Mouse (Mus musculus): ENCODE measurements around the gene Tmem212. TPM values are rescaled to one million over a fixed set of nuclear protein-coding genes. Genes with fewer than 3 reads are reported as not detected.

Tmem212 gene
- polyA plus RNA-seq, 1 experiment, result not detected

GRCm38 (mm10) chr3:27929219-27929618, 33.1 kb upstream of the Tmem212 start:
- peaks cover 12% of the 10 kb centered on the region for H3K9me3 ChIP-seq
- no peak overlapping the region for H3K4me3 ChIP-seq (replicated peaks)
- H3K36me3 ChIP-seq (replicated peaks; ENCODE audit: low read length), result no peaks in the 10 kb centered on the region
- no peaks in the 10 kb centered on the region for H3K27me3 ChIP-seq (replicated peaks)
- no peaks in the 10 kb centered on the region for H3K4me1 ChIP-seq
- no peak for TF ChIP-seq FLI1 (IDR thresholded peaks at IDR 0.05; ENCODE audit: low read length)
- TF ChIP-seq GATA1 (IDR thresholded peaks at IDR 0.05; ENCODE audit: borderline replicate concordance, low read length), result no peak

DNA sequence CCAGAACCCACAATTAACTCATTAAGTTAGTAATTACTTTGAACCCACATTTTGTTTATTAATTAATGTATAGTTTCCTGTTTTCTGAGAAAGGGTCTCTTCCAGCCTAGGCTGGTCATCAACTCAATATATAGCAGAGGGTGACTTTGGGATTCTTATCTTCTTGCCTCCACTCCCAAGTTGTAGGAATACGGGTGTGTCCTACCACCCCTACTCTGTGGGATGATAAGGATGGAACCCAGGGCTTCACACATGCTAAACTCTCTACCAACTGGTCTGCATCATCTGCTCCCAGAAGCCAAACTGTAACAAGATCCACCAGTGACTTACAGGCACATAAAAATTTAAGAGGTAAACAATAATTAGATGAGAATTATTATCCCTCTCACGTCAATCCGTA, 27.9 kb upstream of the Tmem212 start:
- TF ChIP-seq FLI1 (IDR thresholded peaks at IDR 0.05; ENCODE audit: low read length) (no peak), GATA1 (IDR thresholded peaks at IDR 0.05; ENCODE audit: borderline replicate concordance, low read length) (no peak)
- Histone ChIP-seq H3K9me3 (peaks cover 16% of the 10 kb centered on the region), H3K4me3 (replicated peaks) (no peak overlapping the region)

DNA sequence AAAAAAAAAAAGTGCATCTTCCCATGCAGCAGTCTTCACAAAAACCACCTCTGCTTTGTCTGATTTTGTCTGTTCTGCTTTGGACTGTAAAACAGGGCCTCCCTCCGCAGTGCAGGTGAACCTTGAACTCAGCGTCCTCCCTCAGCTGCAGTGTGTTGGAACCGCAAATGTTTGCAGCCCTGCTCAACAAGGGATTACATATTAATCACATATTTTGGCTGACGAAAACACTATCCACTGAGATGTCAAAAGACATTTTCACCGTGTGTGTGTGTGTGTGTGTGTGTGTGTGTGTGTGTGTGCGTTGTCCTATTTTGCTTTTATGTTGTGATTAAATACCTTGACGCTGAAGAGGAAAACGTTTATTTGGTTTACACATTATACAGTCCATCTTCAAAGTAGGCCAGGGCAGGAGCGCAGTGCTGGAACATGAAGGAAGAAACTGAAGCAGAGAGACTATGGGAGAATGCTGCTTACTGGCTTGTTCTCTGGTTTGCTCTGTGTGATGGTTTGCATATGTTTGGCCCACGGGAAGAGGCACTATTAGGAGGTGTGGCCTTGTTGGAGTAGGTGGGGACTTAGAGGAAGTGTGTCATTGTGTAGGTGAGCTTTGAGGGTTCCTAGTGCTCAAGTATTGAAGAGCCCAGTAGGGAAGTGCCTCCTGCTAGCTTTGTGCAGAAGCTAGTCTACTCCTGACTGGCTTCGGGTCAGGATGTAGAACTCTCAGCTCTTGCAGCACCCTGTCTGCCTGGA, 25.3 kb upstream of the Tmem212 start:
- H3K9me3 ChIP-seq, result peaks cover 30% of the 10 kb centered on the region
- H3K4me1 ChIP-seq, result no peaks in the 10 kb centered on the region
- no peaks in the 10 kb centered on the region for H3K36me3 ChIP-seq (replicated peaks; ENCODE audit: low read length)
- TF ChIP-seq GATA1 (IDR thresholded peaks at IDR 0.05; ENCODE audit: borderline replicate concordance, low read length) (no peak), FLI1 (IDR thresholded peaks at IDR 0.05; ENCODE audit: low read length) (no peak)
- H3K27me3 ChIP-seq (replicated peaks), result no peaks in the 10 kb centered on the region
- no peak overlapping the region for H3K4me3 ChIP-seq (replicated peaks)

More for the DNA sequence above, 27.9 kb upstream of the Tmem212 start:
- Histone ChIP-seq H3K36me3 (replicated peaks; ENCODE audit: low read length) (no peaks in the 10 kb centered on the region), H3K27me3 (replicated peaks) (no peaks in the 10 kb centered on the region), H3K4me1 (no peaks in the 10 kb centered on the region)

DNA sequence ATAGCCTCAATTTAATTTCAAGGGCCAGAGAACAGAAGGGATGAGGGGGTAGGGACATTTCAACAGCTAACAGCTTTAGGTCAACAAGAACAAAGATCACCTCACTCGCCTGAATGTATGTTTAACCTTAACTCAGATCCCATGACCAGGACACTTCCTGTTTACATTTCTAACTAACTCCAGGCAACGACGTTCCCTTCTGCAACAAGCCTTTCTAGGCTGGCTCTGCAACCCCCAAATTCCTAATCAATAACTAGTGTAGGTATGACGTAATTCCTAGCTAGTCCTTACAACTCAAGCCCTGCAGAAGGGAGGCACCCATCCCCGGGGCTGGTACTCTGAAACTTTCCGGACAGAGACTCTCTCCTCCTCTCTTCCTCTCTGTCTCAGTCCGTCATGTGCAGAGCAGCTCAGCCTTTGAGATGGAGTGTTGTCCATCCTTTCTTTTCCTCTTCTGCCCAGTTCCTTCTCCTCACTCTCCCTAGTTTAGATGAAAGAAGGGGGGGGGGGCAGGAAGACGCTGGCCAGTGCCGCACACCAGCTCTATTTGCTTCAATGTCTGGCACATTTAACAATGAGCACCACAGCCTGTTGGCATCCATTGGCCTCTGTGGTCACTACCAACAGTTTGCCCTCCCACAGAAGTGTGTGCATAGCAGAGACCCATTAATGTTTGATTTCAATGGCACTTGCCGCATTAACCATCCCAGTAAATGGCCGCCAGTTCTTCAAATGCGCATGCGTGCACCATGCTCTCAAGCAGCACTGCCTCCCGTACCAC, 22.7 kb upstream of the Tmem212 start:
- peaks cover 39% of the 10 kb centered on the region for H3K9me3 ChIP-seq
- TF ChIP-seq GATA1 (IDR thresholded peaks at IDR 0.05; ENCODE audit: borderline replicate concordance, low read length) (no peak), FLI1 (IDR thresholded peaks at IDR 0.05; ENCODE audit: low read length) (no peak)
- H3K4me3 ChIP-seq (replicated peaks), result no peak overlapping the region
- H3K36me3 ChIP-seq (replicated peaks; ENCODE audit: low read length), result no peaks in the 10 kb centered on the region
- H3K27me3 ChIP-seq (replicated peaks), result peaks cover 2% of the 10 kb centered on the region
- no peaks in the 10 kb centered on the region for H3K4me1 ChIP-seq

DNA sequence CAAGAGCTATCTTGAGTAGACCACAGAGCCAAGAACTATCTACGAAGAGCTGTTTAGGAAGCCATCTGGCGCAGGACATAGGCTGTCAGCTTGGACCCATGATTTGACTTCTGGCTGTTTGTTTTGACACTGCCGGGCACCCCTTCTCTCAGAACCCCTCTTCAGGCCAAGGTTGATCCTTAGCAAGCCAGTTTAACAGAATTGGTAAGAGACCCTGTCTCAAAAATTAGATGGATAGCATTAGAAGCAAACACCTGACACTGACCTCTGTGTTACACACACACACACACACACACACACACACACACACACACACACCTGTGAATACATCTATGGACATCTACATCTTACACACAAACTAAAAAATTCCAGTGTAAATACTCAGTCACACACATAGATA, 12.8 kb upstream of the Tmem212 start:
- TF ChIP-seq GATA1 (IDR thresholded peaks at IDR 0.05; ENCODE audit: borderline replicate concordance, low read length), result no peak
- no peak for TF ChIP-seq FLI1 (IDR thresholded peaks at IDR 0.05; ENCODE audit: low read length)
- no peaks in the 10 kb centered on the region for H3K27me3 ChIP-seq (replicated peaks)
- H3K4me3 ChIP-seq (replicated peaks), result no peak overlapping the region
- H3K4me1 ChIP-seq, result no peaks in the 10 kb centered on the region; the same call in 1 of the 2 replicates
- H3K36me3 ChIP-seq (replicated peaks; ENCODE audit: low read length), result no peaks in the 10 kb centered on the region
- peaks cover 23% of the 10 kb centered on the region for H3K9me3 ChIP-seq

DNA sequence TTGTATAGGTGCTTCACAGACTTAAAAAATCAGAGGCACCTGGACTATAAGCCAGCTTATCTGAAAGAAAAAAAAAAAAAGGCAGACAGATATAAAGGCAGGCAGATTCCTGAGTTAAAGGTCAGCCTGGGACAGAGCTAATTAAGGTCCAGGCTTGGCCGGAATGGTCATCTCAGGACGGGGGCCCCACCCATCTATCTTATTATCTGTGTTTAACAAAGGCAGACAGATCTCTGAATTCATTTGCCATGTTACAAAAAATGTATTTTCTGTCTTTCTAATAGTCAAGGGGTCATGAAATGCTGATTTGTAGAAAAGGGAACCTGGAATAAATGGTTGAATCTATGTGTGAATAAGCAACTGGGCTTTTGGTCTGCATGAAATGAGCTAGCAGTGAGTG, 12.1 kb upstream of the Tmem212 start:
- no peaks in the 10 kb centered on the region; the same call in 1 of the 2 replicates for H3K4me1 ChIP-seq
- H3K9me3 ChIP-seq, result peaks cover 19% of the 10 kb centered on the region
- no peak overlapping the region for H3K4me3 ChIP-seq (replicated peaks)
- H3K27me3 ChIP-seq (replicated peaks), result no peaks in the 10 kb centered on the region
- no peaks in the 10 kb centered on the region for H3K36me3 ChIP-seq (replicated peaks; ENCODE audit: low read length)
- TF ChIP-seq GATA1 (IDR thresholded peaks at IDR 0.05; ENCODE audit: borderline replicate concordance, low read length), result no peak

DNA sequence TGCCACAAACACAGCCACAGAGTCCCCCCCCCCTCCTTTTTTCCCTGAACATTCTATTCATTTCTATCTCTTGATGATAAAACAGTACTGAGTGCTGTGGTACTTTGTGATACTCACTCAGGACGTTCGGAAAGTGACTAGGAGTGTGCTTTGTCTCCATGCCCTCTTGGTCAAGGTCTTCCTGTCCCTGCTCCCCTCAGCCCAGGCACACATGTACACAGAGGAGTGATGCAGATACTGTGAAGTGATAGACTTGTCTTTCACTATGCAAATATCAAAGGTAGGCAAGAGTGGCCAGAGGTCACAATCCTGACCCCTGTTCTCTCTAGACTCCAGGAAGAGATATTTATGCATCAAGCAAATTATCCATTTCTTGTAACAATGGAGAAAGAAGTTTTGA, 11.1 kb upstream of the Tmem212 start:
- Histone ChIP-seq H3K4me3 (replicated peaks) (no peak overlapping the region), H3K36me3 (replicated peaks; ENCODE audit: low read length) (no peaks in the 10 kb centered on the region), H3K9me3 (peaks cover 21% of the 10 kb centered on the region), H3K27me3 (replicated peaks) (no peaks in the 10 kb centered on the region), H3K4me1 (no peaks in the 10 kb centered on the region; the same call in 1 of the 2 replicates)
- TF ChIP-seq FLI1 (IDR thresholded peaks at IDR 0.05; ENCODE audit: low read length), result no peak
- no peak for TF ChIP-seq GATA1 (IDR thresholded peaks at IDR 0.05; ENCODE audit: borderline replicate concordance, low read length)

GRCm38 (mm10) chr3:27906647-27907209, 10.6 kb upstream of the Tmem212 start:
- TF ChIP-seq GATA1 (IDR thresholded peaks at IDR 0.05; ENCODE audit: borderline replicate concordance, low read length), result no peak
- no peak for TF ChIP-seq FLI1 (IDR thresholded peaks at IDR 0.05; ENCODE audit: low read length)
- Histone ChIP-seq H3K4me3 (replicated peaks) (no peak overlapping the region), H3K4me1 (no peaks in the 10 kb centered on the region; the same call in 1 of the 2 replicates), H3K27me3 (replicated peaks) (no peaks in the 10 kb centered on the region), H3K9me3 (peaks cover 23% of the 10 kb centered on the region), H3K36me3 (replicated peaks; ENCODE audit: low read length) (no peaks in the 10 kb centered on the region)

GRCm38 (mm10) chr3:27904659-27905330, 8.6 kb upstream of the Tmem212 start:
- no peaks in the 10 kb centered on the region for H3K36me3 ChIP-seq (replicated peaks; ENCODE audit: low read length)
- TF ChIP-seq FLI1 (IDR thresholded peaks at IDR 0.05; ENCODE audit: low read length), result no peak
- TF ChIP-seq GATA1 (IDR thresholded peaks at IDR 0.05; ENCODE audit: borderline replicate concordance, low read length), result no peak
- H3K4me1 ChIP-seq, result no peaks in the 10 kb centered on the region; the same call in 1 of the 2 replicates
- peaks cover 11% of the 10 kb centered on the region; the same call in 1 of the 2 replicates for H3K9me3 ChIP-seq
- H3K4me3 ChIP-seq (replicated peaks), result no peak overlapping the region
- no peaks in the 10 kb centered on the region for H3K27me3 ChIP-seq (replicated peaks)

Measured in megakaryocyte, embryonic 14.5 days (primary cell).